Mouse (Mus musculus): ENCODE measurements around the gene Rint1. TPM values are rescaled to one million over a fixed set of nuclear protein-coding genes. Genes with fewer than 3 reads are reported as not detected.
A peak's percentile ranks its signal among the peaks of the same experiment; 100 is the strongest.
"Not testable (repeated sequence)": the region's sequence is repeated elsewhere in the genome, so short reads cannot be mapped to it uniquely, and the experiment has no call there.

Rint1 gene
- polyA plus RNA-seq, 1 experiment from 2014 or later, result 28.8 TPM

DNA sequence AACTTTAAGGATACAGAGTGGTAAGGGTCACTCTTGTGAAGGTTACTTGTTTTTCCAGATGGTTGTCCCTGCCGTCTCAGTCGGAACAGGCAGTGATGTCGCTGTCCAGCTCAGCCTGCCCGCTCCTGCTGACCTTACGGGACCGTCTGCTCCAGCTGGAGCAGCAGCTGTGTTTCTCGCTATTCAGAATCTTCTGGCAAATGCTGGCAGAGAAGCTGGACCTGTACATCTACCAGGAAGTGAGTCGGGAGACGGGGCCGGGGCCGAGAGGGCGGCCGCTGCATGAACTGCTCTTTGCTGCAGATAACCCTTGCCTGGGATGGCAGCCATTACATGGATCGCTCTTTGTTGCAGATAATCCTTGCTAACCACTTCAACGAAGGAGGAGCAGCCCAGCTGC lies 29.2 kb downstream of the Rint1 start:
- Histone ChIP-seq H3K36me3 (replicated peaks; ENCODE audit: control insufficient read depth, insufficient read depth) (peaks cover 77% of the 10 kb centered on the region), H3K4me2 (replicated peaks) (no peak overlapping the region), H3K4me1 (replicated peaks; ENCODE audit: control insufficient read depth, insufficient read depth, low read length) (no peaks in the 10 kb centered on the region), H3K9ac (no peak overlapping the region), H3K27ac (no peak overlapping the region), H3K27me3 (ENCODE audit: control insufficient read depth, insufficient read depth, low read length) (no peaks in the 10 kb centered on the region), H3K9me3 (ENCODE audit: control insufficient read depth, low read length) (no peaks in the 10 kb centered on the region), H3K4me3 (replicated peaks; ENCODE audit: low read length) (no peak overlapping the region)
- WGBS, result 95% methylated on average over 15 of the region's 15 CpGs
- ATAC-seq (ENCODE audit: low FRiP score) (no peak), DNase-seq (ENCODE audit: low spot score) (no peak)

DNA sequence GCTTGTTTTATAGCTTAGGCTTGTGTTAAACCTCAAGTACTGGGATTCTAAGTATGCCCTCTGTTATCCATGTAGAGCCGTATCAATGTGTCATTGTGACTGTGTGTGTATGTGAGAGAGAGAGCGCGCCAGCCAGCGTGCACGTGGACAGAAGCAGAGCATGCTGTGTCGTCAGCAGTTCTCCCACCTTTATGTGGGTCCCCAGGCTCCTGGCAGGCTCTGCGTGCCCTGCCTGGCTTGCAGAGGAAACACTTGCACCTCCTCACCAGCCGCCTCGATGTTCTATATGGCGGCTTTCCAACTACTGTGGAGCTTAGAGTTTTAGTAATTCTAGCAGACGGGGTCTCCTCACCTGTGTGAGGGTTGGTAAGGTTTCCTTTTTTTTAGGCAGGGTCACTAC lies 34.8 kb downstream of the Rint1 start:
- H3K4me1 ChIP-seq (replicated peaks; ENCODE audit: control insufficient read depth, insufficient read depth, low read length), result no peaks in the 10 kb centered on the region
- H3K9ac ChIP-seq, result no peak overlapping the region
- ATAC-seq (ENCODE audit: low FRiP score) (no peak), DNase-seq (ENCODE audit: low spot score) (no peak)
- no peak overlapping the region for H3K4me2 ChIP-seq (replicated peaks)
- H3K4me3 ChIP-seq (replicated peaks; ENCODE audit: low read length), result no peak overlapping the region
- no peaks in the 10 kb centered on the region for H3K9me3 ChIP-seq (ENCODE audit: control insufficient read depth, low read length)
- no peaks in the 10 kb centered on the region for H3K27me3 ChIP-seq (ENCODE audit: control insufficient read depth, insufficient read depth, low read length)
- 76% methylated on average over 11 of the region's 11 CpGs for WGBS
- H3K27ac ChIP-seq, result no peak overlapping the region
- peaks cover 30% of the 10 kb centered on the region for H3K36me3 ChIP-seq (replicated peaks; ENCODE audit: control insufficient read depth, insufficient read depth)

DNA sequence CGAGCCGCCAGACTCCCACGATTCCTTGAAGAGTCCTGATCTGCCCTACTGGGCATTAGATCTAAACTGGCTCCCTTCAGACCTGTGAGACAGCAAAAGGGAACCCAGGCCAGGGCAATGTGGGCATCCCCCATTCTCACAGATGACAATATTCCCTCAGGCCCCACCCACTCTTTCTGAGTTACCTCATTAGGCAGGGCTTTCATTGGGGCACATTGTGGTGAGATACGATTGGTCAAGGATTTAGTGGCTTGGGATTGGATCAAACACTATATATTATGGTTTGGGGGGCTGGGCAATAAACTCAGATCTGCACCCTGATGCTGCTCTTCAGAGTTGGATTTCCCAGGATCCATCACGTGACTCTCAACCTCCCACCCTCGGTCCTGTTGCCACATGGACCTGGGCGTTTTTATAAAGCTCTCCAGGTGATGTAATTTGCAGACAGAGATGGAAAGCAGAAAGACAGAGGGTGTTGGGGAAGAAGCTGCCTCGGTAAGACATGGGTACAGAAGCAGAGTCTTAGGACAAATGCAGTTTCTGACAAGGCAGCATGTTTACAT lies 36.7 kb downstream of the Rint1 start:
- Histone ChIP-seq H3K4me3 (replicated peaks; ENCODE audit: low read length) (no peak overlapping the region), H3K9me3 (ENCODE audit: control insufficient read depth, low read length) (no peaks in the 10 kb centered on the region), H3K36me3 (replicated peaks; ENCODE audit: control insufficient read depth, insufficient read depth) (peaks cover 14% of the 10 kb centered on the region), H3K27me3 (ENCODE audit: control insufficient read depth, insufficient read depth, low read length) (no peaks in the 10 kb centered on the region), H3K9ac (no peak overlapping the region), H3K4me2 (replicated peaks) (no peak overlapping the region), H3K4me1 (replicated peaks; ENCODE audit: control insufficient read depth, insufficient read depth, low read length) (no peaks in the 10 kb centered on the region), H3K27ac (no peak overlapping the region)
- 84% methylated on average over 8 of the region's 8 CpGs for WGBS
- ATAC-seq (ENCODE audit: low FRiP score) (no peak), DNase-seq (ENCODE audit: low spot score) (no peak)

DNA sequence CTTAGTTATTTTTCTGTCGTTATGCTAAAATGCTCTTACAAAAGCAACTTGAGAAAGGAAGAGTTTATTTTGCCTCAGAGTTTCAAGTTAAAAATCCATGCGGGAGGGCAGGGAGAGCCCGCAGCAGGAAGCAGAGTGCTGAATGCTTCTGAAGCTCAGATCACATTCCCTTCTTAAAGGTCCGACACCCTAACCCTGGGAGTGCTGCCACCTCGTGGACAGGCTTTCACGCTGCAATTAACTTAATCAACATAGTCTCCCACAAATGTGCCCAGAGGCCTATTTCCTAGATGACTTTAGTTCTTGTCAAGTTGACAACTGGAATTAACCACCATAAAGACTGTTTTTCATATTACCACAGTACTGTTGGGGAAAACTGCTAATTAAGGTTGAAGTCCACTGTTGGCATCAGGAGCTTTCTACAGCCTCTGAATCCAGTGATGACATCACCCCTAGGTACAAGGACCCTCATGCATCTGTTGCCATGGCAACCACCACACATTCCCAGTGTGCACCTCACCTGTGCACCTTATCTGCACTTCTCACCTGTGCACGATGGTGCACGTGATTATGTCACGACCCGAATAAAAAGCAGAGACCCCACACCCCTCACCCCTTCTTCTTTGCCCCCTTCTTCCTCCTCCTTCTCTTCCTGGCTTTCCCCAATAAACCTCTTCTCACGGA lies 39.0 kb downstream of the Rint1 start:
- DNase-seq (ENCODE audit: low spot score) (peak; percentile 76), ATAC-seq (ENCODE audit: low FRiP score) (no peak)
- no peak overlapping the region for H3K9ac ChIP-seq
- peaks cover 12% of the 10 kb centered on the region; the same call in 1 of the 2 replicates for H3K27me3 ChIP-seq (ENCODE audit: control insufficient read depth, insufficient read depth, low read length)
- peaks cover 2% of the 10 kb centered on the region; the same call in 1 of the 2 replicates for H3K36me3 ChIP-seq (replicated peaks; ENCODE audit: control insufficient read depth, insufficient read depth)
- no peak overlapping the region for H3K4me3 ChIP-seq (replicated peaks; ENCODE audit: low read length)
- WGBS, result 41% methylated on average over 11 of the region's 11 CpGs
- no peaks in the 10 kb centered on the region for H3K9me3 ChIP-seq (ENCODE audit: control insufficient read depth, low read length)
- no peak overlapping the region for H3K4me2 ChIP-seq (replicated peaks)
- H3K27ac ChIP-seq, result no peak overlapping the region
- no peaks in the 10 kb centered on the region for H3K4me1 ChIP-seq (replicated peaks; ENCODE audit: control insufficient read depth, insufficient read depth, low read length)

DNA sequence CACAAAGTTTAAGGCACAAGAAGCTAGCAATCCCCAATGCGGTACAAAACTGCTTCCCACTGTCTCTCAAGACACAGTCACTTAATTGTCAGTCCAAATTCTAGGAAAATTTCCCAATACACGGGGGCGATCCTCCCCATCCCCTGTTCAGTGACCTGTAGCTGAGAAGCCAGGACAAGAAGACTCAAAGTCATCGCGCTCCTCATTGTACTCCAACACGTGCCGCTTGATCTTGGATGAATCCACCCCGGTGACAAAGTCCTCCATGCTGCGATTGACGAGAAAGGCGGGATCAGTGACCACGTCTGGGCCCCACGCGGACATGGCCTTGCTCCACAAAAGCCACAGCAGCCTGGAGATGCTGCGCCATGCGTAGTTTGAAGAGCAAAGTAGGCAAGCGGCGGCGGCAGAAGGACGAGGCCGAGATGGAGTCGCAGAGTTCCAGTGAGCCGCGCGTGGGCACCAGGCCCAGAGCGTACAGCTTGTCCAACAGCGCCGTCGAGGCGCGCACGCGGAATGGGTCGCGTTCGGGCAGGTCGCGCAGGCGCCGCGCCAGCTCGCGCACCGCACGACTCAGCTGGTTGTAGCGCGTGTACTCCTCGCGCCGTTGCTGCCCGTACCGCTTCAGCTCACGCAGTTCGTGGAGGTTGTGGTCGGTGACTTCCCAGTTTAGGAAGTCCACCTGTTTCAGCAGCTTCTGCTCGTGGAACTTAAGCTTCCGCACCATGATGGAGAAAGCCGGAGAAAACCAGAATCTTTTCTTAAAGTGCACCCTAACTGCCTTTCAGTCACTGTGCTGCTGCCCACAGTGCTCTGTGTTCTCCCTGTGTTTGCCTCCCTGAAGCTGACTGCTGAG lies 43.6 kb downstream of the Rint1 start:
- H3K27ac ChIP-seq, result no peak overlapping the region
- H3K36me3 ChIP-seq (replicated peaks; ENCODE audit: control insufficient read depth, insufficient read depth), result no peaks in the 10 kb centered on the region
- ATAC-seq (ENCODE audit: low FRiP score) (no peak), DNase-seq (ENCODE audit: low spot score) (no peak)
- H3K4me3 ChIP-seq (replicated peaks; ENCODE audit: low read length), result 0 out of 2 replicates have a peak overlapping the region, but pooled peaks have one; percentile 5
- peak overlapping the region; percentile 32 for H3K4me2 ChIP-seq (replicated peaks)
- no peaks in the 10 kb centered on the region for H3K4me1 ChIP-seq (replicated peaks; ENCODE audit: control insufficient read depth, insufficient read depth, low read length)
- 46% methylated on average over 58 of the region's 58 CpGs for WGBS
- H3K9me3 ChIP-seq (ENCODE audit: control insufficient read depth, low read length), result no peaks in the 10 kb centered on the region
- peaks cover 18% of the 10 kb centered on the region; the same call in 1 of the 2 replicates for H3K27me3 ChIP-seq (ENCODE audit: control insufficient read depth, insufficient read depth, low read length)
- no peak overlapping the region for H3K9ac ChIP-seq

DNA sequence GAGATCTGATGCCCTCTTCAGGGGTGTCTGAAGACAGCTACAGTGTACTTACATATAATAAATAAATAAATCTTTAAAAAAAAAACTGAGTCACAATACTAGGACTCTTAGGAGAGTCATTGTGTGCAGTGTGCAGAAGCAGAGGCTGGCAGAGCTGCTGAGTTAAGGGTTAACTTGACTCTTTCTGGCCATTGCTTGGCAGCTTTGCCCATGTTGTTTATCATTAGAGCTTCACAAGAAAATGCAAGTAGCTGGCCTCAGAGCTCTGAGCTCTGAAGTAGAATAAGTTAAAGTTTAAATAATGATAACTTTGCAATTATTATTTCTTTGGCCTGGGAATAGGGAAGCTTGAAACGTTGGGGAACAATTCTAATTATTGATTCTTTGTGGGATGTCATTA lies 48.2 kb downstream of the Rint1 start:
- 70% methylated on average over 1 of the region's 1 CpGs for WGBS
- H3K9ac ChIP-seq, result not testable (repeated sequence)

DNA sequence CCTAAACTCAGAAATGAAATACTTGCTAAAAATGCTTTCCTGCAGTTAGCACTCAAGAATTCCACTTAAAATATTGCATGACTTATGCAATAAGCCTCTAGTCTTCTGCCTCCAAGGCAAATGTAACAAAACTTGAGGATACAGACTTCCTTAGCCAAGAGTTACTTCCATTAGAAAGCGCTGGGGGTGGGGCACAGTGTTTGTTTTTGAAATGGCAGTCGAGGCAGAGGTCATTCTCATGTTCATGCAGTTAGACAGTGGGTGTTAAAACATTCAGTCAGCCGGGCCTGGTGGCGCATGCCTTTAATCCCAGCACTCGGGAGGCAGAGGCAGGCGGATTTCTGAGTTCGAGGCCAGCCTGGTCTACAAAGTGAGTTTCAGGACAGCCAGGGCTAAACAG lies 50.6 kb downstream of the Rint1 start:
- H3K27me3 ChIP-seq (ENCODE audit: control insufficient read depth, insufficient read depth, low read length), result no peaks in the 10 kb centered on the region
- peaks cover 32% of the 10 kb centered on the region for H3K36me3 ChIP-seq (replicated peaks; ENCODE audit: control insufficient read depth, insufficient read depth)
- H3K4me3 ChIP-seq (replicated peaks; ENCODE audit: low read length), result no peak overlapping the region
- no peak overlapping the region for H3K4me2 ChIP-seq (replicated peaks)
- H3K9me3 ChIP-seq (ENCODE audit: control insufficient read depth, low read length), result no peaks in the 10 kb centered on the region
- H3K4me1 ChIP-seq (replicated peaks; ENCODE audit: control insufficient read depth, insufficient read depth, low read length), result peaks cover 11% of the 10 kb centered on the region
- H3K9ac ChIP-seq, result no peak overlapping the region
- WGBS, result 95% methylated on average over 7 of the region's 7 CpGs
- no peak for ATAC-seq (ENCODE audit: low FRiP score)
- no peak for DNase-seq (ENCODE audit: low spot score)
- no peak overlapping the region for H3K27ac ChIP-seq

More for the DNA sequence above, 48.2 kb downstream of the Rint1 start:
- Histone ChIP-seq H3K27me3 (ENCODE audit: control insufficient read depth, insufficient read depth, low read length) (peaks cover 13% of the 10 kb centered on the region; the same call in 1 of the 2 replicates), H3K36me3 (replicated peaks; ENCODE audit: control insufficient read depth, insufficient read depth) (peaks cover 28% of the 10 kb centered on the region)
- not testable (repeated sequence) for ATAC-seq (ENCODE audit: low FRiP score); DNase-seq (ENCODE audit: low spot score); H3K4me3 ChIP-seq (replicated peaks; ENCODE audit: low read length); H3K27ac ChIP-seq; H3K4me2 ChIP-seq (replicated peaks); H3K9me3 ChIP-seq (ENCODE audit: control insufficient read depth, low read length); H3K4me1 ChIP-seq (replicated peaks; ENCODE audit: control insufficient read depth, insufficient read depth, low read length)

DNA sequence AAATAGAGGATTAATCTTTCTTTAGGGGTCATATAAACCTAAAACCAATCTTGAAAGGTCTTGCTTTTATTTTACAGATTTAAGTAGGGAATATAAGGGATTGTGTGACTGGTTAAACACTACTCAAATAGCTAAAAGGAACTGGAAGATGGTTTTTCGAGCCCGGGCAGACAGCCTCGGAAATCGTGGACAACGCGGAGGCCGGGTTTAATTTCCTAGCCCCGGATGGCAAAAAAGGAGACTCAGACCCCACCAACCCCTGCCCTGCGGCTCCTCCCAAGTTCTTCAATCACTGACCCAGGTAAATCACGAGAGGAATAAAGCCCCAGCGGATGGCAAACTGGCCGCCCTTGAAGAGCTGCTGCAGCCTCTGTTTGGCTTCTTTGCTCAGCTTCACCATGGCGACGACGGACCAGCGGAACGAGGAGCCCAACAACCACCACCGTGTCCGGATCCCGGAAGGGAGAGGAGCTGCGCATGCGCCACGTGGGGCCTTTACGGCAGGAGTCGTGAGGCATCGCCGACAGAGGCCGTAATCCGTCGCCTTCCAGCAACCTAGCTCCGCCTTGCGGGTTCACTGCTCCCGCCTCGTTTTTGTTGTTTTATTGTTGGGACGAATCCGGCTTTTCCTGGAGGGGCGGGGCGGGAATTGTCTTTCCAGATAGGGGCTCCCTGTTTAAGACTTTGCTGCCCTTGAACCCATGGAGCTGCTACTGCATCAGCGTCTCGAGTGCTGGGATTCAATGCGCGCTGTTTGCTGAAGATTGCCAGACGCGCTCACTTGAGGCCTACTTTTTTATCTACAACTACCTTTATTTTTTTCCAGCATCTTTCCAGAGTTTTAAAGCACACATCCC lies 56.4 kb downstream of the Rint1 start, which contains the start of gene Tomm7:
Gene Tomm7 (minus strand): TSS at position 488 of the 857 bp plus-strand sequence.
- Histone ChIP-seq H3K4me1 (replicated peaks; ENCODE audit: control insufficient read depth, insufficient read depth, low read length) (peaks cover 21% of the 10 kb centered on the region), H3K9ac (peak within 1 kb of the TSS; percentile 74), H3K9me3 (ENCODE audit: control insufficient read depth, low read length) (no peaks in the 10 kb centered on the region), H3K27ac (peak within 1 kb of the TSS; percentile 79), H3K4me3 (replicated peaks; ENCODE audit: low read length) (peak within 1 kb of the TSS; percentile 58), H3K4me2 (replicated peaks) (peak within 1 kb of the TSS; percentile 78), H3K36me3 (replicated peaks; ENCODE audit: control insufficient read depth, insufficient read depth) (peaks cover 19% of the 10 kb centered on the region), H3K27me3 (ENCODE audit: control insufficient read depth, insufficient read depth, low read length) (no peaks in the 10 kb centered on the region)
- peak; percentile 95 for ATAC-seq (ENCODE audit: low FRiP score)
- WGBS, result under 1% methylated on average over 44 of the region's 44 CpGs
- peak; percentile 97 for DNase-seq (ENCODE audit: low spot score)
